Mouse (Mus musculus): Measurements from ENCODE around the gene Nectin2.
A peak's percentile ranks its signal among the peaks of the same experiment; 100 is the strongest.
"Not testable (repeated sequence)": the region's sequence is repeated elsewhere in the genome, so short reads cannot be mapped to it uniquely, and the experiment has no call there.

Nectin2 gene

GRCm38 (mm10) chr7:19750217-19751069, at the start of gene Nectin2:
Gene Nectin2, minus strand, starts transcription at chr7:19750483.
- DNase-seq (ENCODE audit: low read depth, low spot score): peak; percentile 91

GRCm38 (mm10) chr7:19796697-19797588, 46.7 kb upstream of the Nectin2 start, which contains the start of gene Cblc:
Gene Cblc, minus strand, starts transcription at chr7:19796809.
- DNase-seq (ENCODE audit: low read depth, low spot score): peak; percentile 80

- DNase-seq (ENCODE audit: low read depth, low spot score): no peak
Measured at GRCm38 (mm10) chr7:19796254-19796653, 46.0 kb upstream of the Nectin2 start.

GRCm38 (mm10) chr7:19795236-19795635, 45.0 kb upstream of the Nectin2 start:
- no peak for DNase-seq (ENCODE audit: low read depth, low spot score)

- no peak for DNase-seq (ENCODE audit: low read depth, low spot score)
Measured at GRCm38 (mm10) chr7:19792701-19793630, 42.7 kb upstream of the Nectin2 start.

GRCm38 (mm10) chr7:19791504-19791903, 41.2 kb upstream of the Nectin2 start:
- DNase-seq (ENCODE audit: low read depth, low spot score): not testable (repeated sequence)

GRCm38 (mm10) chr7:19789904-19790347, 39.6 kb upstream of the Nectin2 start:
- peak; percentile 87 for DNase-seq (ENCODE audit: low read depth, low spot score)

GRCm38 (mm10) chr7:19785874-19786458, 35.7 kb upstream of the Nectin2 start:
- DNase-seq (ENCODE audit: low read depth, low spot score): no peak

GRCm38 (mm10) chr7:19784764-19785535, 34.7 kb upstream of the Nectin2 start:
- no peak for DNase-seq (ENCODE audit: low read depth, low spot score)

- DNase-seq (ENCODE audit: low read depth, low spot score): no peak
Measured at GRCm38 (mm10) chr7:19783630-19784029, 33.3 kb upstream of the Nectin2 start.

GRCm38 (mm10) chr7:19782645-19783044, 32.4 kb upstream of the Nectin2 start:
- no peak for DNase-seq (ENCODE audit: low read depth, low spot score)

GRCm38 (mm10) chr7:19781741-19782140, 31.5 kb upstream of the Nectin2 start:
- DNase-seq (ENCODE audit: low read depth, low spot score): no peak

- DNase-seq (ENCODE audit: low read depth, low spot score): no peak
Measured at GRCm38 (mm10) chr7:19779903-19780302, 29.6 kb upstream of the Nectin2 start.

GRCm38 (mm10) chr7:19778645-19779044, 28.4 kb upstream of the Nectin2 start:
- DNase-seq (ENCODE audit: low read depth, low spot score): no peak

GRCm38 (mm10) chr7:19777049-19777723, 26.9 kb upstream of the Nectin2 start:
- no peak for DNase-seq (ENCODE audit: low read depth, low spot score)

- DNase-seq (ENCODE audit: low read depth, low spot score): no peak
Measured at GRCm38 (mm10) chr7:19771682-19772081, 21.4 kb upstream of the Nectin2 start.

GRCm38 (mm10) chr7:19770984-19771391, 20.7 kb upstream of the Nectin2 start, which contains the start of gene Bcam:
Gene Bcam, minus strand, starts transcription at chr7:19771016.
- DNase-seq (ENCODE audit: low read depth, low spot score): peak; percentile 81

GRCm38 (mm10) chr7:19770375-19770754, 20.1 kb upstream of the Nectin2 start:
- peak; percentile 87 for DNase-seq (ENCODE audit: low read depth, low spot score)
